Mouse (Mus musculus): ENCODE results near the gene Klk1b4.
"Not testable (repeated sequence)": the region's sequence is repeated elsewhere in the genome, so short reads cannot be mapped to it uniquely, and the experiment has no call there.

Gene Klk1b4

GRCm38 (mm10) chr7:44207135-44207534 lies at the start of gene Klk1b4:
TSS of gene Klk1b4 (plus strand) at chr7:44207435.
- not testable (repeated sequence) for DNase-seq

DNA sequence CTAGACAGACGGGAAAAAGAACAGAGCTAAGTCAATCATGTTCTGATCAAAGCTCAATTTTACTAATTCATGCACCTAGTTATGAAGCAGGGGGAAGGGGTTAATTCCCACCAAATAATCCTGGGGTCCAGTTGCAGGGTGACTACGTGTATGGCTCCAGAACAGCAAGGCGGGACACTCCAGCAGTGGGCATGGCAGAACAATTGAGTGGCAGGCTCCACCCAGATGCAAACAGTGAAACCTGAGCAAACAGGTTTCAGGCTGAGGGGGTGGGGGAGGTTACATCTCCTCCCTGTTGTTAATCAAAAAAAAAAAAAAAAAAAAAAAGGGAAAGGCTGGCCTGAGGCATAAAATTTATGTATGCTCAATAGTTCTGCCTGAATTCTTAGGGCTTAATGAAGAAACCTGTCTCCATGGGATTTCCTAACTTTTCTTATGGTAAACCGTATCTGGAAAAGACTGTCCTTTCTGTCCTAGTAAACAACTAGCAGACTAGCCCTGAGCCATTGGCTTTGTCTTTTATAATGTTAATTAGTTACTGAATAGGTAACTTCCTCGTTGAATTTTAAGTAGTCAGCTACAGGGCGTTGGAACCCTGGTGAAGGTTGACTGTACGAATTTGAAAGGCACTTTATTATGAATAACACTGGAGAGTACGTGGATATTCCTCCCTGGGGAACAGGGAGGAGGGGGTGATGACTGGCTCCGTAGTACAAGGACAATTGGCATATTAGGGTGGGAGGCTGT lies 27.8 kb upstream of the Klk1b4 start:
- DNase-seq: no peak

GRCm38 (mm10) chr7:44186516-44186915 lies 20.7 kb upstream of the Klk1b4 start:
- not testable (repeated sequence) for DNase-seq

DNA sequence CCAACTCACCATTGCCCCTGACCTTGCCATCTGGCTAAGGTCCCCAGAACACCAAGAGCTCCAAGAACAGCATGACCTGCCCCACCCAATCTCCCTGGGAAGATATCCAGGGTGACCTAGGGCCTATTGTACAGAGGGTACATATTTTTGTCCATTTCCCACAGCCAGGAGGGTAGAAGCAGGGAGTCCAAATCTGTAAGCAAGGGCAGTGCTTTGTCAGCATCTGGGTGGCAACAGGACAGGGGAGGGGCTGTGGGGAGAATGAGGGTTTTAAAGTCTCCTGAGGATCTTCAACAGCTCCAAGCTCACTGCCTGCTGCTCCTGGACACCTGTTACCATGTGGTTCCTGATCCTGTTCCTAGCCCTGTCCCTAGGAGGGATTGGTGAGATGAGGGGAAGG lies 19.3 kb upstream of the Klk1b4 start, which contains the start of gene Klk1b24:
Gene Klk1b24 (plus strand): TSS at position 301 of the 400 bp plus-strand sequence.
- DNase-seq: not testable (repeated sequence)

DNA sequence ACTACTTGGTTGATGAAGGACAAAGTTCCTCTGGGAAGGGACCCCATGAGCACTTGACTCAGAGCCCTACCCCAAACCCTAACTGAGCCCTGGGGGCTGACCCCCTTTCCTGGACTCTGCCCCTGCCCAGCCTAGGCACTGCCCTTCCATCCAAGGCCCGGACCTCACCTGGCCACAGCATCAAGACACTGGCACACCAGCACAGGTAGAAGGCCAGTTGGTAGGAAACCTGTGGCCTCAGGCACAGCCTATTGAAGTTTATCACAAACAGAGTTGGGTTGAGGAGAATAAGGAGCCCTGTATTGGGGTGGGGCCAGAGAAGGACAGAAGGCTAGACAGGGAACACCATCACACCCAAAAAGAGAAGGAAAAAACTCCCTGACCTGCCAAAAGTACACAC lies 13.8 kb upstream of the Klk1b4 start:
- DNase-seq: not testable (repeated sequence)

DNA sequence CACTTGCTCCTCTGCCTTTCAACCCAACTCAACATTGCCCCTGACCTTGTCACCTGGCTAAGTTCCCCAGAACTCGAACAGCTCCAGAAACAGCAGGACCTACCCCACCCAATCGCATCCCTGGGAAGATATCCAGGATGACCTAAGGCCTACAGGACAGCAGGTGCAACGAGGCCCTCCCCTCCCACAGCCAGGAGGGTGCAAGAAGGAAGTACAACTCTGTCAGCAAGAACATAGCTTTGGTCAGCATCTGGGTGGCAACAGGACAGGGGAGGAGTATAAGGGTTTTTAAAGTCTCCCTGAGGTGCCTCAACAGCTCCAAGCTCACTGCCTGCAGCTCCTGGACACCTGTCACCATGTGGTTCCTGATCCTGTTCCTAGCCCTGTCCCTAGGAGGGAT lies 9.3 kb upstream of the Klk1b4 start, which contains the start of gene Klk1b3:
Gene Klk1b3 (plus strand): TSS at position 301 of the 400 bp plus-strand sequence.
- no peak for DNase-seq

DNA sequence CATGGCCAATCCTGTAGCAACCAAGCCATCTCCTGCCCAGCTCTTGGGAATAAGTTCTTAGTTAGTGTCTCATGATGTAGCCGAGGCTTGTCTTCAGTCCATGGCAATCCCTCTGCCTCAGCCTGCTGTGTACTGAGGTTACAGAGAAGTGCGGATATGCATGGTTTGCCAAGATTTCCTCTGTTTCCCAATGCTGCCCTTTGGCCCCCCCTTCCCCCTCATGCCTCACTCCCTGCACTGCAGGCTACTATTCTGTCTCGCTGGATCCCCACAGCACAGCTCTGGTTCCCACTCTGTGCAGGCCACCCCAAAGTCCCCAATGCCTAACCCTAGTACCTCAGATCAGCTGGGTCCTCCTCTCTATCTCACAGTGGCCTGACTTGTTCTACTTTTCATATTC lies 1.1 kb downstream of the Klk1b4 start:
- DNase-seq: no peak

DNA sequence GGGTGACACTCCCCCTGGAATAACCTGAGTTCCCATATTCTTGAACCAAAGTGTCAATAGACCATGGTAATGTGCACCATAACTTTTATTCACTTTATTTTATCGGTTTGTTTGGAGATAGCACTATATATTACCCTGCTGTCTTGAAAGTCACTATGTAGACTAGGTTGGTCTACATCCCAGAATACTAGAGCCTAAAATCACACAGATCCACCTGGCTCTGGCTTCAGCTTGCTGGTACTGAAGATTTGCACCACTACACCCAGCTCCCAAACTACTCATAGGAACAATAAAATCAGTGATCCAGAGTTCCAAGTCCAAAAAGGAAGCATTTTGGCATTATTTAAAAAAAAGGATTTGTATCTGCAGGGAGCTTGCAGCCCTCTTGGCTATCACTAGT lies 8.4 kb downstream of the Klk1b4 start, which contains the start of gene Klk1b5:
Gene Klk1b5 (plus strand): TSS at position 301 of the 400 bp plus-strand sequence.
- no peak for DNase-seq

- DNase-seq: peak; percentile 7
Observed at GRCm38 (mm10) chr7:44221601-44222000, 14.4 kb downstream of the Klk1b4 start.

GRCm38 (mm10) chr7:44222335-44222734 lies 15.1 kb downstream of the Klk1b4 start:
- not testable (repeated sequence) for DNase-seq

- DNase-seq: no peak
Observed at GRCm38 (mm10) chr7:44225076-44225475, 17.8 kb downstream of the Klk1b4 start, which contains the start of gene Klk1. TSS of gene Klk1 (plus strand) at chr7:44225360.

DNA sequence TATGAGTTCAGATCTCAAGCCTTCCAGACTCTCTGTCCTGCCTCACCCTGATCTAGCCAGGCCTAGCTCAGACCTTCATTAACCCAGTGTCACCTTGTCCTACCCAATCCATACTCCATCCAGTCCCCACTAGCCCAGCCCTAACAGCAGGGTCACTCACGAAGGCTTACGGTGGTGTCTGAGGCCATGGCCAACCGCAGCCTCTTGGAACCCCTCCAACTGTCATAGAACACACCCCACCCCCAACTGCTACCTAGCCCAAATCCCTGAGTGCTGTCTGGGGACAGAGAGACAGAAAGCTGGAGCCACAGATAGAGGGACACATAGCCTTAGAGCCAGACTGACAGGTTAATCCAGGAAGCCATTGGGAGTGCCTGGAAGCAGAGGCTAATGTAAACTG lies 28.7 kb downstream of the Klk1b4 start, which contains the start of gene Gm36864:
Gene Gm36864 (plus strand): TSS at position 269 of the 400 bp plus-strand sequence.
- DNase-seq: no peak

GRCm38 (mm10) chr7:44239913-44240312 lies 32.7 kb downstream of the Klk1b4 start:
- DNase-seq: no peak

- DNase-seq: no peak
Observed at GRCm38 (mm10) chr7:44240712-44241111, 33.5 kb downstream of the Klk1b4 start.

DNA sequence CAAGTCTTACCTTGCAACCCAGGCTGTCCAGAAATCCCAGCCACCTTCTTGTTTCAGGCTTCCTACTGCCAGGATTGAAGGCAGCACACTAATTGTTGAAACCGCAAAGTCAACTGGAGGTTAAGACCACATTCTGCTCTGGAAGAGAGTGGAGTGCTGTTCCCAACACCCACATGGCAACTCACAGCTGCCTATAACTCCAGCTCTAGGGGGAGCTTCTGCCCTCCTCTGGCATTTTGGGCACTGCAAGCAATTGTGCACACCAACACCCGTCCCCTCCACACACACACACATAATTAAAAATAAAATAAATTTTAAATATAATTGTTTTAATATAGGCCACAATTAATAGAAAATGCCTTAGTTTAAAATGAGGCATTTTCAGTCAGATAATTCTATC lies 33.9 kb downstream of the Klk1b4 start:
- DNase-seq: no peak

DNA sequence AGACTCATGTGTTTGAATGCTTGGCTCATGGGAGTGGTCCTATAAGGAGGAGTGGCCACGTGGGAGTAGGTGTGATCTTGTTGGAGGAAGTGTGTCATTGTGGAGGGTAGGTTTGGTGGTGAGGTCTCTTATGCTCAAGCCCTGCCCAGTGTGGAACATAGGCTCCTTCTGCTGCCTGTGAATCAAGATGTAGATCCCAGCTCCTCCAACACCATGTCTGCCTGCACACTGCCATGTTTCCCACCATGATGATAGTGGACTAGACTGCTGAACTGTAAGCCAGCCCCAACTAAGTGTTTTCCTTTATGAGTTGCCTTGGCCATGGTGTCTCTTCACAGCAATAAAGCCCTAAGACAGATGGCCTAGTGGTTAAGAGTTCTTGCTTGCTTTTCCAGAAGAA lies 36.8 kb downstream of the Klk1b4 start:
- no peak for DNase-seq

DNA sequence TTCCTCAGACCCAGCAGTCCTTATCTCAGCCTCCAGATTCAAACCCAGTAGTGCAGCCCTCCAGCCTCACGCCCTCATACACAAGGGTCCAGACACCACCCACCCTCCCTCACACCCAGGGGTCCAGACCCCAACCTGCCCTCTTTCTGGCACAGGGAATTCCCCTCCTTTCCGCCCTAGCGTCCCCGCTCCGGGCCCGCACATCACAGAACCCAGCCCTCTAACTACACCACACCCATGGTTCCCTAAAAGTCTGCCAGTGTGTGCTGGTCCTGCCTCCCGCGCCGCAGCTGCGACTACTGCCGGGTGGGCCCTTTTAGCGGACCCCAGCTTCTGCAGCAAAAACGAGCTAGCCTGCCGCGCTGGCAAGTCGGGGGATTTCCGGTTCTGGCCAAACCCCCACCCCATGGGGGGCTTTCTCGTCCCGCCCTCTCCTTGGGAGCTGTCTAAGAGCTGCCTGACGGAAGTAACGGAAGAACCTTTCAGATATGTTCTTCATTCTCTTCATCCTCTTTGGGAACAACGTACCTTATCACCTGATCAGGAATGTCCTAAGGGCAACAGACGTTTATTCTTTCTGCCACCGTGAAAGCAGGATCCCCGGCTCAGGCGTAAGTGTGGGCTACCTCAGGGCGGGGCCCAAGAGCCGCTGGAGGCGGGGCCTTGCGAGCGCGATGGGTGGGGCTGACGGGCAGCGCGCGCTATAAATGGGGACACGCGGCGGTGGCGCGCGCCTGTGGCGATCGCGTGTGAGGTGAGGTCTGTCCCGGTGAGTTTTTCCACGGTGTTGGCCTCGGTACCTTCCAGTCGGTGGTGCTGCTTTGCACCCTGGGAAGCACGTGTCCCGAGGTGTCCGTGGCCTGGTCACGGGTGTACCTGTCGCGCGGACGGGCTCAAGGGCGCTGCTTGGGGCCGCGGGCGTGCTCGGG lies 39.1 kb downstream of the Klk1b4 start, which contains the start of the genes 1700028J19Rik and 2410002F23Rik:
Gene 1700028J19Rik (minus strand): TSS at position 641 of the 929 bp plus-strand sequence.
Gene 2410002F23Rik (plus strand): TSS at position 668 of the 929 bp plus-strand sequence.
- peak; percentile 90 for DNase-seq

DNA sequence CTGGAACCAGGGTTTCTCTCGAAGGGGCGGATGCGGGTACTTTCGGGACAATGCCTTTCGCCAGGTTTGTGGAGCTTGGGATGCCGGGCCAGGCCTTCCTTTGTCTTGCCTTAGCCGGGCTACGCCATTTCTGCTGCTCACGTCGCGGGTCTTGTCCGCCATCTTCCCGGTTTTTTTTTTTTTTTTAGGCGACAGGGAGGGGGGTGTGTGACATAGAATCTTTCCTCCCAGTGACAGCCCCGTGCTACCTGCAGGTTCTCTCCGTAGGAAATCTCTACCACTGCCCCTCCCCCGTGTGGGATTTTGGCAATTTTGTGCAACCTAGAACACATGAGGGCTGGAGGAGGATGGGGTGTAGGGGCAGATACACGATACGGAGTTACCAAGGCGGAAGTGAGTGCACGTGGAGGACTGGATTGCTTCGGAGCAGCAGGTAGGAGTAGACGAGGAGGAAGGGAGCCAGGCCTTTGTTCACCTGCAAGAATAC lies 39.8 kb downstream of the Klk1b4 start:
- DNase-seq: no peak

- no peak for DNase-seq
Observed at GRCm38 (mm10) chr7:44247971-44248370, 40.7 kb downstream of the Klk1b4 start.

DNA sequence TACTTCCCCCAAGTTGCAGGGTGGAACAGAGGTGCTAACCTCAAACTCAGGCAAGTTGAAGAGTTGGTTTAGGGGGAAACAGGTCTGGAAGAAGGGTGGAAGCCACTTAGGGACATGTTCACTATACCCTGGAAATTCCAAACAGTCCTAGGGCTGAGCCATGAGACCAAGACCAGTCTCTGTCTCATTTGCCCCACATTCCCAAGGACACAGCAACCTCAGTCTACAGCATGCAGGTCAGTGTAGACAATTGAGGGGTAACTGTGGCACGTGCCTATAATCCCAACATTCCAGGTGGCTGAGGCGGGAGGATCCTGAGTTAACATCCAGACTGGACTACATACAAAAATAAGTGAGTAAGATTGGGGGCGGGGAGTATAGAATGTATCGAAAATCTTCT lies 42.0 kb downstream of the Klk1b4 start:
- no peak for DNase-seq

DNA sequence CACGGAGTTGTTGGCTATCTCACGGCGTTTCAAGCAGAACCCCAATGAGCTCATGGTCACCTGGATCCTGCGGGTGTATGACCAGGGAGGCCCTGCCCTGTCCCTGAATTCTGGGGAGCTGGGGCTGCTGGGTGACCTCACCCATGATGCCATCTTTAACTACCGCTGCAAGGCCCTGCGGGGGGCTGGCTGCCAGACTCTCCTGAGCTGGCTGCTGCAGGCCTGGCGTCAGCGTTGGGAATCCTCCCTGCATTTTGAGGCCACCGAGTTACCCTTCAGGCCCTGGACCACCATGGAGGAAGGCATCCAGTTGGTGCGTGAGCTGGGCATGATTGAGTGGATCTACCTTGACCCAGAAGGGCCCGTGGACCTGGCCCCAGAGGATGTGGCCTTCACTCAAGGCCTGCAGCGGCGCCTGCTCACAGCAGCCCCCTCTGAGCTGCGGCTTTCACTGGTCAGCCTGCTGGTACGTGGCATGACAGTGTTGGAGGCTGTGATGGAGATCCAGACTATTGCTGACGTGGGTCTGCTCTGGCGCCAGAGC lies 43.6 kb downstream of the Klk1b4 start:
- DNase-seq: not testable (repeated sequence)

GRCm38 (mm10) chr7:44253023-44253616 lies 45.9 kb downstream of the Klk1b4 start:
- no peak for DNase-seq
